Mouse (Mus musculus): Measurements from ENCODE around the gene Pam. TPM values are rescaled to one million over a fixed set of nuclear protein-coding genes. Genes with fewer than 3 reads are reported as not detected.

The Pam gene
- polyA plus RNA-seq, 1 experiment from 2014 or later, result 9.8 TPM

DNA sequence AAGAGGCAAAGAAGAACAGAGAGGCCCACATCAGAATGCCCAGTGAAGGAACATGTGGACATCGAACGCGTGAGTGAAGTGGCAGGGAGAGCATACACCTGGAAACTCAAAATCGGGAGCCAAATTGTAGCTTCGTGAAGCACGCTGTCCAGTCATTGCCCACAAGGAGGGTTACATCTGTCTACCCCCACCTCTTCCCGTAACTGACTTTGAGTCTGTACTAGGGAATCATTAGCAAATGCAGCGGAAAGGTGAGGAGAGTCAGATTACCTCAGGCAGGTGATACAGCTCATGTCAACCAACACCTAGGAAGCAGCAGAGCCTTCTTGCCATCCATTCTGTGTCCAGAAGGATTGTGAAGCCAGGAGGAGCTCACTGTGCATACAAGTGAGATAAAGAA, 39.9 kb downstream of the Pam start:
- Histone ChIP-seq H3K4me2 (no peak overlapping the region), H3K36me3 (no peaks in the 10 kb centered on the region), H3K4me1 (replicated peaks) (no peaks in the 10 kb centered on the region), H3K27ac (no peak overlapping the region), H3K4me3 (replicated peaks) (no peak overlapping the region), H3K9ac (no peak overlapping the region), H3K9me3 (replicated peaks) (no peaks in the 10 kb centered on the region), H3K27me3 (no peaks in the 10 kb centered on the region)
- WGBS (ENCODE audit: insufficient replicate concordance), result 85% methylated on average over 8 of the region's 8 CpGs
- ATAC-seq (ENCODE audit: low read depth) (no peak), DNase-seq (no peak)

DNA sequence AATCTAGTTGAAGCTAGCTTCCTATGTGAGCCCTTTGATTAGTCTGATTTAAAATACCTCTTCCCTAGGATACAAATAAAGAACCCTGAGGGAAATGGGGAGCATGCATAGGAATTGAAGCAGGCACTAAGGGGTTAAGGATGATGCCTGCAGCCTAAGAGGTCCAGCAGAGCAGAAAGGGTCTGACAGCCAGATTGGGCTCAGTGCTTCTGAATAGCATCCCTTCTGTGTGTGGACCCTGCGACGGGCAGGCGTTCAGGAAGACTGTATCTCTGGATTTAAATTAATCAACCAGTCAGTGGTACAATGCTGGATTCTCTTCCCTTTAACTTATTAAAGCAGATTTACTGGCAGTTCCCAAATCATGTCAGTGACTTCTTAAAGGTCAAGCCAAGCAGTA, 41.5 kb downstream of the Pam start:
- WGBS (ENCODE audit: insufficient replicate concordance), result 70% methylated on average over 3 of the region's 3 CpGs
- Histone ChIP-seq H3K4me3 (replicated peaks) (no peak overlapping the region), H3K9me3 (replicated peaks) (no peaks in the 10 kb centered on the region), H3K36me3 (no peaks in the 10 kb centered on the region), H3K27me3 (no peaks in the 10 kb centered on the region), H3K4me1 (replicated peaks) (no peaks in the 10 kb centered on the region), H3K27ac (no peak overlapping the region), H3K9ac (no peak overlapping the region), H3K4me2 (no peak overlapping the region)
- ATAC-seq (ENCODE audit: low read depth), result no peak
- DNase-seq, result no peak

DNA sequence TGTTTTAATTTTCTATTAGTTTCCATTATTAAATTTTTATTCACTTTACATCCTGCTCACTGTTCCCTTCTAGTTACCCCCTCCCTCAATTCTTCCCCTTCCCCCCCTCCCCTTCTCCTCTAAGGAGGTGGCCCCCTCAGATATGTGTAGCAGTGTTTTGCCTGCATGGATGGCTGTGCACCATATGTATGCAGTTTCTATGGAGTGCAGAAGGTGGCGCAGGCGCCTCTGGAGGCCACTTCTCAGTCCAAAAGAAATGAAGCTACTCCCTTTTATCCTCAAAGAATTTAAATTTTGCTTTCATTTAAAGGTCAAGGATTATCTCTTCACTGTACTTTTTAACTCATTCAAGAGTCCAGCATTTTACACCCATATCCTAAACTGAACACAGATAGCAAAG, 42.0 kb downstream of the Pam start:
- DNase-seq, result no peak

DNA sequence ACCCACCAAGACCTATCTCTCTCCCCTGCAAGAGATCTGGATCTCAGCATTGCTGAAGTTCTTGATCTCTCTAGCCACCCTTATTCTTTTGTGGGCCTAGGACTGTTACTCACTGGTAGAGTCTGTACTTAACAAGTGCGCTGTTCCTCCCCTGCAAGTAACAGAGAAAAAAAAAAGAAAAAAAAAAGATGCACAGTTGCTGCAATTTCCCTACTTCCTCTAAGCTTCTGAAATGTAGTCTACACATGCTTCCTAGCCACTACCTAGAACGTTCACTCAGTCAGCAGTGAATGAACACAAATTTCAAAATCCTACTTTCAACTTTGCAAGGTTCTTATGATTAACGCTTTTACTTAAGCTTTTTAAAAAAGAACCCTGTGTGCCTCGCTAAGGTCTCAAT, 42.7 kb downstream of the Pam start:
- H3K9ac ChIP-seq, result no peak overlapping the region
- DNase-seq (no peak), ATAC-seq (ENCODE audit: low read depth) (no peak)
- H3K4me3 ChIP-seq (replicated peaks), result no peak overlapping the region
- no peaks in the 10 kb centered on the region for H3K9me3 ChIP-seq (replicated peaks)
- no peaks in the 10 kb centered on the region for H3K4me1 ChIP-seq (replicated peaks)
- H3K27me3 ChIP-seq, result no peaks in the 10 kb centered on the region
- no peak overlapping the region for H3K27ac ChIP-seq
- H3K36me3 ChIP-seq, result no peaks in the 10 kb centered on the region
- 62% methylated on average over 4 of the region's 4 CpGs for WGBS (ENCODE audit: insufficient replicate concordance)
- no peak overlapping the region for H3K4me2 ChIP-seq

More for the DNA sequence above, 42.0 kb downstream of the Pam start:
- Histone ChIP-seq H3K36me3 (no peaks in the 10 kb centered on the region), H3K27me3 (no peaks in the 10 kb centered on the region), H3K9ac (no peak overlapping the region), H3K9me3 (replicated peaks) (no peaks in the 10 kb centered on the region), H3K4me3 (replicated peaks) (no peak overlapping the region), H3K27ac (no peak overlapping the region), H3K4me1 (replicated peaks) (no peaks in the 10 kb centered on the region), H3K4me2 (no peak overlapping the region)
- ATAC-seq (ENCODE audit: low read depth), result no peak
- WGBS (ENCODE audit: insufficient replicate concordance), result 81% methylated on average over 2 of the region's 2 CpGs

DNA sequence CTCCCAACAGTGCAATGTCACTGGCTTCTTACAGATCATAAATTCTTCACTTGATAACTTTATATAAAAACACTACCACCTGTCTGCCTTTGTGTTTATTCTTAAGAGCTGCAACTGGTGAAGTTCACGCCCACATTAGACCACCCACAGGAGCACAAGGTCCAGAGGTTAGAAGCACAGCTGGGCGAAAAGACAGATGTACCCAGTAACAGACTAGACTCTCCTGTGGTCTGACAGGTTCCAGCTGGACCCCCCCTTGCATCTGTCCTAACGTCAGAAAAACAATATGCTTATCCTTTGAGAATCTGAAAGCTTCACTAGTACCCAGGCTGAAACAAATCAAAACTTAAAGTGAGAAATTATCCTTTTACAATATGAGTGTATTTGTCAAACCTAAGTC, 44.4 kb downstream of the Pam start:
- Histone ChIP-seq H3K27me3 (no peaks in the 10 kb centered on the region), H3K27ac (no peak overlapping the region), H3K4me1 (replicated peaks) (no peaks in the 10 kb centered on the region), H3K4me3 (replicated peaks) (no peak overlapping the region), H3K36me3 (no peaks in the 10 kb centered on the region), H3K9me3 (replicated peaks) (no peaks in the 10 kb centered on the region), H3K4me2 (no peak overlapping the region), H3K9ac (no peak overlapping the region)
- 43% methylated on average over 3 of the region's 3 CpGs for WGBS (ENCODE audit: insufficient replicate concordance)
- DNase-seq, result no peak
- ATAC-seq (ENCODE audit: low read depth), result no peak

DNA sequence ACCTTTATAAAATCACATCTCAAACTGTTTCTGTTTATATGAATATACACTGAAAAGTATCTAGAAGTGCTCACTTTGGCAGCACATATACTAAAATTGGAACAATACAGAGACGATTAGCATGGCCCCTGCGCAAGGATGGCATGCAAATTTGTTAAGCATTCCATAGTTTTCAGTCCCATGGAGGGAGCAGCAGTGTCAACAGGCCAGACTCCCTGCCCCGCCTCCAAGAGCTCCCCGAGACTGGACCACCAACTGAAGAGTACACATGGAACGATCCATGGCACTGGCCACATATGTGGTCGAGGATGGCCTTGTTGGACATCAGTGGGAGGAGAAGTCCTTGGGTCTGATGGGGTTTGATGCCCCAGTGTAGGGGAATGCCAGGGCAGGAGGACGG, 45.7 kb downstream of the Pam start:
- H3K9me3 ChIP-seq (replicated peaks), result no peaks in the 10 kb centered on the region
- no peak overlapping the region for H3K9ac ChIP-seq
- no peaks in the 10 kb centered on the region for H3K4me1 ChIP-seq (replicated peaks)
- no peak overlapping the region for H3K4me3 ChIP-seq (replicated peaks)
- no peak overlapping the region for H3K4me2 ChIP-seq
- H3K27me3 ChIP-seq, result no peaks in the 10 kb centered on the region
- ATAC-seq (ENCODE audit: low read depth), result no peak
- H3K36me3 ChIP-seq, result no peaks in the 10 kb centered on the region
- DNase-seq, result no peak
- H3K27ac ChIP-seq, result no peak overlapping the region; the same call in 1 of the 2 replicates
- 69% methylated on average over 7 of the region's 7 CpGs for WGBS (ENCODE audit: insufficient replicate concordance)

DNA sequence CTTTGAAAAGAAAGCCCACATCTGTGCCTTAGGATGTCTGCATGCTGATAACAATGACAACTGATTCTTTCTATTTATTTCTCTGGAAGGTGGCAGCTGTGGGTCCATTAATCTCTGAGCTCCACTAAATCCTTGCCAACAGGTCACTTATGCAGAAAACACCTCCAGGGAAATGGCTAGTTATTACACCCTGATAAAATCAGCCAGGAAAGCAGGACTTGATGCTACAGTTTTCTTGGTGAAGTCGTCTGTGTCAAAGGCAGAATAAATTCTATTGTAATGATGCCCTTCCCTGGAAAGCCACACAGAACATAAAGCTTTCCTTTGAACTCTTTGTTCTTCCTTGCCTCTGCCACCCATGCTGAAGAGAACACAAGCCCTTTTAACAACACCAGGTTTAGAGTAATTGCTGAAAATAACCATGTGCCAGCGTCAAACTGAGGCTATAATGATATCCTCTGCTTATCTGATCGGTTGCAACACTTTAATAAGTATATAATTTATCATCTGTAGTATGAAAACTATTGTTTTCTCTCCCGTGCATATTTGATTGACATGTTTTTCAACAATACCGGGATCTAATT, 47.1 kb downstream of the Pam start:
- DNase-seq, result no peak
- H3K4me1 ChIP-seq (replicated peaks), result no peaks in the 10 kb centered on the region
- no peak overlapping the region for H3K4me2 ChIP-seq
- H3K27ac ChIP-seq, result no peak overlapping the region
- H3K9me3 ChIP-seq (replicated peaks), result no peaks in the 10 kb centered on the region
- WGBS (ENCODE audit: insufficient replicate concordance), result 50% methylated on average over 5 of the region's 5 CpGs
- no peaks in the 10 kb centered on the region for H3K27me3 ChIP-seq
- no peak for ATAC-seq (ENCODE audit: low read depth)
- no peak overlapping the region for H3K9ac ChIP-seq
- H3K36me3 ChIP-seq, result no peaks in the 10 kb centered on the region
- H3K4me3 ChIP-seq (replicated peaks), result no peak overlapping the region

DNA sequence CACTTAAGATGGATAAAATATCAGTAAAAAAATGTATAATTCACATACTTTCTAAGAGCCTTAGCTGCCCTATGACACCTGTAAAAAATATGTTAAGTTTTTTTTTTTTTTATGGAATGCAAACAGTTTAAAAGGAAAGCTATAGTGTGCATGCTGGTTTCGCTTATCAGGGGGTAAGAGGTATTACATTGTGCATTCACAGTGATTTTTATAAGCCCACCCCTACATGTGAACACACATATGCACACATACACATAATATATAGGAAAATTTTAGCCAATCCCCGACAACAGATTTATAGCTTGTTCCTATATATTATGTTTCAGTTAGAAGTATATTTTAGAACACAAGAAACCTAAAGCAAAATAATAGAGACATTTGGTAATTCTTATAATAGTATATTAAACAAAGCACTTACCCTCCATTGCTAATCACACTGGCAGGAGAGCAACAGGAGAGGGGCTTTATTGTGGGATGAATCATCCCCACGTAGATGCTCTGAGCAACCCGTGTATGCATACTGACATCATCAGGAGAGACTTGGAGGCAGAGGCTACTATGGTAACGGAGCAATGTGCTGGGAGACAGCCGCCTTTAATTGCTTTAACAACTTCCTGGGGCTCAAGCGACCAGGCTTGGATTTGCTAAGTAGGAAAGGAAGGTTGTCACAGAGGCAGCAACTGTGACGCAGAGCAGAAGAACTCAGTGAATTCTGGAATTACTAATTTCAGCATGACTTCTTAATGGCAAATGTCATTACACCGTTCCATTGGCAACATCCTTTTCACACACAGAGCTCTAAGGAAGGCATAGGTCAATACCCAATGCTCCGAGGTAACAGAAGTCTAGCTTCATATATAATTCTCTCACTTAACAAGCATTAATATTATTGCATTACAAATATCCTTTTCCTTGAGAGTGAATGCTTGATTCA, 47.9 kb downstream of the Pam start:
- Histone ChIP-seq H3K27me3 (no peaks in the 10 kb centered on the region), H3K4me2 (no peak overlapping the region), H3K9me3 (replicated peaks) (no peaks in the 10 kb centered on the region), H3K9ac (no peak overlapping the region), H3K36me3 (no peaks in the 10 kb centered on the region), H3K4me3 (replicated peaks) (no peak overlapping the region), H3K4me1 (replicated peaks) (no peaks in the 10 kb centered on the region), H3K27ac (no peak overlapping the region)
- 46% methylated on average over 10 of the region's 10 CpGs for WGBS (ENCODE audit: insufficient replicate concordance)
- DNase-seq (no peak), ATAC-seq (ENCODE audit: low read depth) (no peak)

DNA sequence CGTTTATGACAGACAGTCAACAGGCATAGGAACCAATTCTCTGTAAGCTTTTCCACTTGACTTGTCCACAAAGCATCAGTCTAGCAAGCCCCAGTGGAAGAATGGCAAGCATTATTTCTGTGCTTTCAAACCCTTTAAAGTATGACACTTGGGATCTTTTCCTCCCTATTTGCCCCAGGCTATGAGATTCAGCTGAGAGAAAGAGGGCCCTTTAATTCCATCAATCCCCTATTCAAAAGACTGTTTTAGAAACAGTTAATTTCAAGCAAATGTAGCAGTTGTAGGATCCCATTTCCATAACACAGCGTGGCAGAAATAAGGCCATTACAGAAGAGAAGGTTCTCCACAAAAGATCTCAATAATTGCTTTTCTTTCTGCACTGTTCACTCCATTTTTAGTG, 53.0 kb downstream of the Pam start:
- H3K27me3 ChIP-seq, result no peaks in the 10 kb centered on the region
- 64% methylated on average over 2 of the region's 2 CpGs for WGBS (ENCODE audit: insufficient replicate concordance)
- H3K9me3 ChIP-seq (replicated peaks), result no peaks in the 10 kb centered on the region
- H3K36me3 ChIP-seq, result no peaks in the 10 kb centered on the region
- no peak overlapping the region for H3K4me2 ChIP-seq
- ATAC-seq (ENCODE audit: low read depth), result no peak
- H3K9ac ChIP-seq, result no peak overlapping the region
- no peaks in the 10 kb centered on the region for H3K4me1 ChIP-seq (replicated peaks)
- no peak overlapping the region for H3K27ac ChIP-seq
- no peak for DNase-seq
- H3K4me3 ChIP-seq (replicated peaks), result no peak overlapping the region

DNA sequence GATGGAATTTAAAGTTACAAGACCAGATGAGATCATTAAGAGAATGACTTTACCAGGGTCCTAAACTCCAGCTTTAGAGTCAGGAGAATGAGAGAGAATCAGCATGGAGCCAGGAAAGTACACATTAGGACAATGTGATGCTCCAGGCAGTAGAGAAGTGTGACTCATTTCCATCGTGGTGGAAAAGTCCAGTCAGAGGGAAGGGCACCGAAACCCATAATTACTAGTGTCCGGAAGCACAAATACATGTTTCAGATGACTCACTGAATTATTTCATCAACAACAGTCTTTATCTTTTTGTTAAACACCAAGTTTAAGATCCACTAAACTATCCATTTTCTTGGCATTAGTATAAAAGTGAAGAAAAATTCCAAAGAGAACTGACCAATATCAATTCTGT, 57.2 kb downstream of the Pam start:
- 62% methylated on average over 3 of the region's 3 CpGs for WGBS (ENCODE audit: insufficient replicate concordance)
- DNase-seq (no peak), ATAC-seq (ENCODE audit: low read depth) (no peak)
- no peaks in the 10 kb centered on the region for H3K9me3 ChIP-seq (replicated peaks)
- no peaks in the 10 kb centered on the region for H3K4me1 ChIP-seq (replicated peaks)
- H3K9ac ChIP-seq, result no peak overlapping the region
- no peak overlapping the region for H3K4me2 ChIP-seq
- no peak overlapping the region for H3K27ac ChIP-seq
- H3K36me3 ChIP-seq, result no peaks in the 10 kb centered on the region
- no peak overlapping the region for H3K4me3 ChIP-seq (replicated peaks)
- no peaks in the 10 kb centered on the region for H3K27me3 ChIP-seq

DNA sequence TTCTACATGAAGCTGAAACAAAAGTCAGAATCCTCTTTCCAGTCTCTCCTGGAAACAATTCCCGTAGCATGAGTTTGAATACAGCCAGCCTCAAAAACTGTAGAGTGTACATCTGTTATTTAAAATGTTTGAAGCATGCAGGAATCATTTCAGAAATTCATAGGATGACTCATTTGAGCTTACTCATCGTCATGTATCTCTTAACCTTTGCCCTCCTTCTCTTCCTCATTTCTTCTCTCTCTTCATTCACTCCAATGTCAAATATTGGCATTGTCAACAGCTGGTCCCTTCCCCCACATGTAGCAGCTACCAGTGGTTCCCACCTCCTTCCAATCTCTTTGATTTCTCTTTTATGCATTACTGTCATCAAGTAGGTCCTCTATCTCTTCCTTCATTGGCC, 59.7 kb downstream of the Pam start:
- H3K27me3 ChIP-seq, result no peaks in the 10 kb centered on the region
- no peak overlapping the region for H3K4me2 ChIP-seq
- H3K27ac ChIP-seq, result no peak overlapping the region
- H3K9me3 ChIP-seq (replicated peaks), result no peaks in the 10 kb centered on the region
- WGBS (ENCODE audit: insufficient replicate concordance), result 48% methylated on average over 2 of the region's 2 CpGs
- H3K36me3 ChIP-seq, result no peaks in the 10 kb centered on the region
- no peak for ATAC-seq (ENCODE audit: low read depth)
- H3K4me1 ChIP-seq (replicated peaks), result no peaks in the 10 kb centered on the region
- H3K4me3 ChIP-seq (replicated peaks), result no peak overlapping the region
- no peak overlapping the region for H3K9ac ChIP-seq
- no peak for DNase-seq

DNA sequence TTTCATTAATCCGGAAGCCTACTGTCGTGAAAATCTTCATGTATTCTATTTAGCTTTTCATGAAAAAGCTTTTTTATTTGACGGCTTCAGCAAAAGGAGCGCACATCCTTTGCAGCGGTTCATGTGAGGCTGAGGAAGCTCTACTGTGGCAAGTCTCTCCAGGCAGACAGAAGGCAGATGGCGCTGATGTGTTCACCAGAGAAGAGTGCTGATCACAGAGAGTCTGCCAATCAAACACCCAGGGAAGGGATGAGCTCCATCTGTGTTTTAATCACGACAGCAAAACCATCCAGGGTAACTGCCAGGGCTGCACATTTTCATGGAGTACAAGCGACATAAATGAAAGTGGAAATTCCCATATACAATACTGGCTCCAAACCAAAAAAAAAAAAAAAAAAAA, 63.6 kb downstream of the Pam start:
- no peak for ATAC-seq (ENCODE audit: low read depth)
- H3K4me1 ChIP-seq (replicated peaks), result no peaks in the 10 kb centered on the region; the same call in 1 of the 2 replicates
- H3K9ac ChIP-seq, result no peak overlapping the region
- H3K9me3 ChIP-seq (replicated peaks), result no peaks in the 10 kb centered on the region
- no peak for DNase-seq
- WGBS (ENCODE audit: insufficient replicate concordance), result 73% methylated on average over 8 of the region's 8 CpGs
- no peak overlapping the region for H3K4me2 ChIP-seq
- H3K27me3 ChIP-seq, result no peaks in the 10 kb centered on the region
- no peak overlapping the region for H3K4me3 ChIP-seq (replicated peaks)
- no peak overlapping the region for H3K27ac ChIP-seq
- H3K36me3 ChIP-seq, result no peaks in the 10 kb centered on the region

Data from liver, embryonic 13.5 days (tissue).